Mouse (Mus musculus) heart, postnatal 10 days (tissue): ENCODE results near the gene Inafm1. TPM values are rescaled to one million over a fixed set of nuclear protein-coding genes. Genes with fewer than 3 reads are reported as not detected.
"Not testable (repeated sequence)": the region's sequence is repeated elsewhere in the genome, so short reads cannot be mapped to it uniquely, and the experiment has no call there.

ENCODE experiments used
- DNase-seq, 2 experiments: peaks; one replicate each; pipeline ENCODE4 v3.0.0; 2021
- intact Hi-C: fragments of 180-260 bp; cut with DNase I; formaldehyde crosslinking; loops from one replicate; pipeline ENCODE4 v1.15.1; 2025
- total RNA-seq, 2 experiments: library from RNA; stranded (reverse); gene quantifications; 2 replicates each; pipeline ENCODE4 v1.2.3; 2021

The Inafm1 gene
- 10 to 100 TPM; 15.6 to 15.7 TPM for total RNA-seq

GRCm38 (mm10) chr7:16273081-16273765 lies at the start of gene Inafm1:
Inafm1 (minus strand) TSS chr7:16273617.
- intact Hi-C loops, result no loop called here
- DNase-seq, result peak; percentile 86 to 88

GRCm38 (mm10) chr7:16320479-16320878 lies 47.1 kb upstream of the Inafm1 start:
- DNase-seq, result no peak
- intact Hi-C loops, result no loop called here

- intact Hi-C loops, result no loop called here
- DNase-seq, result no peak
Measured at GRCm38 (mm10) chr7:16319216-16319615, 45.8 kb upstream of the Inafm1 start.

- DNase-seq, result no peak
- intact Hi-C loops, result no loop called here
Measured at GRCm38 (mm10) chr7:16317094-16317493, 43.7 kb upstream of the Inafm1 start.

DNA sequence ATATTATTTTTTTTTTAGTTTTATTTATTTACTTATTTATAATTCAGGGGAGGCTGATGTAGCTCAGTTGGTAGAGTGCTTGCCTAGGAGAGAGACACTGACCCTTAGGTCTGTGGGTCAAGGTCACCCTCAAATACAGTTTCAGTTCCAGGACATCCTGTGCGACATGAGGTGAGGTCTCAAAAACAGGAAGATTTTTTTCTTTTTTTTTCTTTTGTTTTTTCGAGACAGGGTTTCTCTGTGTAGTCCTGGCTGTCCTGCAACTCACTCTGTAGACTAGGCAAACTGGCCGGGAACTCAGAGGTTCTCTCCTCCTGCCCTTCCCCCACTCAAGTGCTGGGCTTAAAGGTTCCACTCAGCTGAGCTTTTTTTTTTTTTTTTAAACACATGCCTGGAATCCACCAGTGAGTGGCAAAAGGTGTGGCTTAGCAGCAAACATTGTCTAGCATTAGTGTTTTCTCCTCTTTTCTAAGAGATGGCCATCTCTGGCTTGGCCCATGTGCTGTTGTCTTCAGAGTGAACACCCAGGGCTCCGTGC lies 41.9 kb upstream of the Inafm1 start:
- no peak for DNase-seq
- intact Hi-C loops, result no loop called here

DNA sequence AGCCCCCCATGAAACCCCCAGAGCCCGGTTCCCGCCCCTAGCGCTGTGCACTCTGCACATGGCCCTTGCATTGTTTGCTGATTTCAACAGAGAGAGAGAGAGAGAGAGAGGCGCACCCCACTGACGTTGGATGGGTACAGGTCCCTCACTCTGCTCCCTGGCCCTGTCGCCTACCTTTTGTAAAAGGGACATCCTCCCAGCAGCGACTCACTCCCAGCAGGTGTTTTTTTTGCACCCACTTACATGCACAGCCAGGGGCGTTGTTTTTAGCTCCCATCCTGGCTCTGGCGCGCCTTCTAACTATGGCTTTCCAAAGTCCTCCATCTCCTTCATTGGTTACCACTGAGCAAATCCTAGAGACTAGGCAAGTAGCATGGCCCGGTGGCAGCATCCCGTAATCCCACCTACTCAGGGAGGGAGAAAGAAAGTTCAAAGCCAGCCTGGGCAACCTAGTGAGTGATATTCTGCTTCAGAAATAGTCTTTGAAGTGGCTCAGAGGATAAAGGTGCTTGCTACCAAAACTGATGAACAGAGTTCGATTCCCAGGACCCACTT lies 40.9 kb upstream of the Inafm1 start:
- no peak for DNase-seq
- intact Hi-C loops, result loop anchor here (1.0 kb wide), 1 partner anchor 12 kb away; no protein-coding TSS in a partner anchor

DNA sequence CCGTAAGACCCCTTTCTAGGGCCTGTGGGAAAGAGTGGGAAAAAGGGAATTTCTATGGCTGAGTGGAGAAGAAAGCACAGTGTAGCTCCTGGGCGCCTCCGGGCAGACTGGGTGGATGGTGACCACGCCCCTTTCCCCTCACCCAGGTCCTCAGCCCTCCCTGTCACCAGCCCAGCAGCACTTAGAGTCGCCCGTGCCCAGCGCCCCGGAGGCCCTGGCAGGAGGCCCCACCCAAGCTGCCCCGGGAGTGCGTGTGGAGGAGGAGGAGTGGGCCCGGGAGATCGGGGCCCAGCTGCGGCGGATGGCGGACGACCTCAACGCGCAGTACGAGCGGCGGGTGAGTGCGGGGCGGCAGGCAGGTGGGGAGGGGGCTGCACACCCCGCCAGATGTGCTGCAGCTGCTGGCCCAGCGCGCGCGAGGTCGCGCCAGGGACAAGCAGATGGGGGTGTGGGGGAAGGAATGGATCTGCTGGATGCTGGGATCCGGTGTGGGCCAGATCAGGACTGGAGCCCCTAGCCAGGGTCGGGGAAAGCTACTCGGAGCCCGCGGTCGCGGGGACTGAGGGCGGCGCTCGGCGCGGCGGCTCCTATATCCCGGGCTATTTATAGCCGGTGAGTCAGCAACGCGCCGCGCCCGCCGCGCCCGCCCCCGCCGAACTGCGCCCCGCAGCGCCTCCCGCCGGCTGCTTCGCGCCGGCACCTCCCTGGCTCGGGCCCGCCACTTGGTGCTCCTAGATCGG lies 40.2 kb upstream of the Inafm1 start:
- intact Hi-C loops, result loop anchor here (1.0 kb wide), 1 partner anchor 13 kb away; no protein-coding TSS in a partner anchor
- peak; percentile 91 to 93 for DNase-seq

DNA sequence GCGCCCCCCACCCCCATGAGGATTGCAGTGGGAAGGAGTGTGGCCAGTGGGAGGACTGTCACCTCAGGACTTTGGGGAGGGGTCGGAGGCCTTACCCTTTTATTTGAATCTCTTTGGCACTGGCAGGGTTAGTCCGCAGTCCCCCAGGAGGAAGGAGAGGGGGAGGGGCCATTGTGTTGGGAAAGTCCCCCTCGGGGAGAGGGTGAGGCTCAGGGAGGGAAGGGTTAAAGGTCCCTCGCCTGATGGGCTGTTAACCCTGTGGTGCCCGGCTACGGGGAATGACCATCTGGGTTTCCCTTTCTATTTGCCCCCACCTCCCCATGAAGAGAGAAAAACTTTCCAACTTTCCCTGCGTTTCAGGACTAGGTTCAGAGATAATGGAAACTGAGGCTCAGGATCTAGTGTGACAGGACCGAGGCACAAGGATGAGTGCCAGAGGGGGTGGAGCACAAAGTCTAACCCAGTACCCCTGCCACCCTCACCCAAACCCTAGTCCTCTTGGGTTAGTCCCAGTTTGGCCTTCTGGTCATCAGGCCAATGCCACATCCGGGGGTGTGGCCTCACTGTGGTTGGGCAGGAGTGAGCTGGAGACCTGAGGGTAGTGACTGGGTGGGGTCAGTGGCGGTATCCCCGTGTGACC lies 39.4 kb upstream of the Inafm1 start:
- intact Hi-C loops, result loop anchor here (1.0 kb wide), 1 partner anchor 17 kb away; no protein-coding TSS in a partner anchor
- peak; percentile 89 to 91 for DNase-seq

- DNase-seq, result peak; percentile 70 to 74
- intact Hi-C loops, result loop anchor here (1.0 kb wide), 1 partner anchor 17 kb away; no protein-coding TSS in a partner anchor
Measured at GRCm38 (mm10) chr7:16312011-16312671, 38.7 kb upstream of the Inafm1 start.

GRCm38 (mm10) chr7:16311453-16312004 lies 38.1 kb upstream of the Inafm1 start:
- intact Hi-C loops, result loop anchor here (1.0 kb wide), 1 partner anchor 16 kb away; no protein-coding TSS in a partner anchor
- peak; percentile 60 to 62 for DNase-seq

DNA sequence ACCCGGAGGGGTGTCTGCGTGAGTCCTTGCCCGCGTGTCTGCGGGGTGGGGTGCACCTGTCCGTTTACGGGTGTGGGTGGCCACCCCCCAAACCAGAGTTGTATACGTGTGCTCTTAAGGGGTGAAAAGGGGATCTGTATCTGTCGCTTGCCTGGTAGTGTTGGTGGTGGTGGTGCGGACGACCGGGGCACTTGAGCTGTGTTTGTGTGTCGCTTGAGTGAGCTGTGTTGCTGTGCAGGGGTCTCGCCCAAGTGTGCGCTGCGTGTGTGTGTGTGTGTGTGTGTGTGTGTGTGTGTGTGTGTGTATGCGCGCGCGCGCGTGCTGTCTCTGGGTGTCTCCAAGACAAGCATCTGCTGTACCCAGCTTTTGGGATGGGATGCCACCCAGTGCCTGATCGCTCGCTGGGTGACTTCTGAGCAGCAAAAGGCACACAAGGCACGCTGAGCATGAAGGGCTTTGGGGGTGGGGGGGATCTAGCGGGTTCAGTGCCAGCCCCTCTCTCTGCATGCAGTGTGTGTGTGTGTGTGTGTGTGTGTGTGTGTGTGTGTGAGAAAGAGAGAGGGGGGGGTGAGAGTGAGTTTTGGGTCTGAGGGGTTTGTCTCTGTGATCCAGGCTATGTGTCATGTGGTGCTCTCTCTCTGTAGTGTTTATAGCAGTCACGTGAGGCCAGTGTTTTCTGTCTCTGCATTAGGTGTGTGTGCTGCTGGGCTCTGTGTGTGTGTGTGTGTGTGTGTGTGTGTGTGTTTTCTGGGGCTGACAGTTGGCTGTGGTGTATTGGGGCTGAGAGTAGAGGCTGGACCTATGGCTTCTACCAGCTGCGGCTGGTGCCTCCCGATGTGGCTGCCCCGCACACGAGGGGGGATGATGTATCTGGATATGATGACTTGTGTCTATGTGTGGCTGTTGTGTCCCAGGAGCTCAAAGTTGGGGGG lies 37.4 kb upstream of the Inafm1 start:
- intact Hi-C loops, result no loop called here
- peak; percentile 48 to 58 for DNase-seq

- intact Hi-C loops, result no loop called here
- peak; percentile 88 to 91 for DNase-seq
Measured at GRCm38 (mm10) chr7:16310020-16310520, 36.7 kb upstream of the Inafm1 start.

DNA sequence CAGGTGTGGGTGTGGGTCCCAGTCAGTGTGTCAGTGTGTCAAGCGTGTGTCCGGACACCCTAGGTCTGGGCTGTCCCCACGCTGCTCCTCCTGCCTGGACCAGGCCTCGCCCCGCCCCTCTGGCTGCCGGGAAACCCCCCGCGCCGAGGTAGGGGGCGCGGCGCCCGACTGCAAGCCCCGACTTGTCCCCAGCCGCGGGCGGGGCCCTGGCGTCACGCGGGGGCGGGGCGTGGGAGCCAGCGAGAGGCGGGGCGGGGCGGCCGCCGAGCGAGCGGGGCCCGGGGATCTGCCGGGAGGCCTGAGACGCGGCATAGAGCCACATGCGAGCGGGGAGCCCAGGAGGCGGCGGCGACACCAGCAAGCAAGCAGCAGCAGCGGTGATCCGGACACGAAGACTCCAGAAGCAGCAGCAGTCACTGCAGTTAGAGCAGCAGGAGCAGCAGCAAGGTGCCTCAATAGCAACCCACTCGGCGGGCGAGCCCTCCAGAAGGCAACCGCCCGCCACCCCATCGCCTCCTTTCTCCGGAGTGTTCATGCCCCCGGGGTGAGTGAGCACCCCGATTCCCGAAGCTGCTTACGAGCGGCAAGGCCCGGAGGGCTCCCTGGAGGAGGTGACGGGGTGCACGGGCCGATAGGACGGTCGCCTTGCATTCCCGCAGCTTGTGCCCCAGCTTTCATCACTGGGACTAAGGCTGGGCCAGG lies 36.1 kb upstream of the Inafm1 start:
- intact Hi-C loops, result no loop called here

DNA sequence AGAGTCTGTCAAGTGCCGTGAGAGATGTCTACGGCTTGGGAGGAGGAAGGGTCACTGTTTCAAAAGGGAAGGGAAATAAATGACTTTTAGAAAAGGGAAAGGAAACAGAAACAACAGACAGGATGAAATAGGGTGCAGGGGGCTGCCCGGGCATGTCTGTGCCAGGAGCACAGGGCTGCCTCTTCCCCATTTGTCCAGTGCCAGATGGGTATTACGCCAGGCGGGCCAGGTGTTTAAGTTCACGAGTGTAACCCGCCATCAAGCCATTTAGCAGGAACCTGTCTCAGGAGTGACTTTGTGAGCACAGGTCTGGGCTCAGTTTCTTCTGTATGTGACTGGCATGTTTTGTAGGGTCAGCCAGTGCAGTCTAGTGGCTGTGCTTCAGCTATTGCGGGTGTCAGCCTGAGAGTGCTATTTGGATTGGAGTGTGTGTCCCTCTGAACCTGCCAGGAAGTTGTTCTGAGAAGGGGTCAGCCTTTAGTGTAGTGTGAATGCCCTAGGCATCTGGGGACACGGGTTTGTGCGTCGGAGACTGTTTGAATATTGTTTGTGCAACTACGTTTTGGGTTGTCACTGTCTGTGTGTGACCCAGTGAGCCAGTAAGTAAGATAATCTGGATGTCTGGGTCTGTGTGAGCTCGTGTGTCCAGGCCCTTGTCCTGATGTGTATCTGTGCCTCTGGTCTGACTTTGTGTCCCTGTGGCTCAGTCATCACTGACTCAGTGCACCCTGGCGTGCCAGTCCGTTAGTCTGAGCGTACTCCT lies 35.3 kb upstream of the Inafm1 start:
- intact Hi-C loops, result no loop called here

More for the DNA sequence above, 36.1 kb upstream of the Inafm1 start:
- DNase-seq, result peak; percentile 91 to 94

GRCm38 (mm10) chr7:16308093-16308492 lies 34.7 kb upstream of the Inafm1 start, which contains the start of gene Bbc3:
Bbc3 (plus strand) TSS chr7:16308393.
- intact Hi-C loops, DNase-seq: not testable (repeated sequence)

More for the DNA sequence above, 35.3 kb upstream of the Inafm1 start:
- DNase-seq, result peak in 1 of 2 experiments; percentile 28

DNA sequence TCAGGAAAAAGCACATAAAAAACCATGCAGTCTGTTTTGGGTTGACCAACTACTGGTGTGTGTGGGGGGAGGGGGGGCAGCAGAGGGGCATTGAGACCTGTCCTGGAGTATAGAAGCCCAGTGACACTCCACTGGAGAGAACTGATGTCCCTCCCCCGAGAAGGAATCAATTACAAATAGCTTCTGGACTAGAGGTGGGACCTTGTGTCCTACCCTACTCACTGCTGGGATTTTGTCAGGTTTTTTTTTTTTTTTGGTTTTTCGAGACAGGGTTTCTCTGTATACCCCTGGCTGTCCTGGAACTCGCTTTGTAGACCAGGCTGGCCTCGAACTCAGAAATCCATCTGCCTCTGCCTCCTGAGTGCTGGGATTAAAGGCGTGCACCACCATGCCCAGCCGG lies 33.7 kb upstream of the Inafm1 start:
- DNase-seq, intact Hi-C loops: not testable (repeated sequence)
